Mouse (Mus musculus) heart, embryonic 11.5 days (tissue): Measurements from ENCODE around the gene Zfp61. TPM values are rescaled to one million over a fixed set of nuclear protein-coding genes. Genes with fewer than 3 reads are reported as not detected.

Source experiments
- ATAC-seq: fragments of 200-750 bp; cut with Nextera tagmentation; replicated peaks from 2 replicates; pipeline ENCODE4 v1.8.0; 2017; ENCODE audit warnings: moderate library complexity; ENCODE audit not compliant: insufficient number of reproducible peaks, low FRiP score, low TSS enrichment
- H3K27ac ChIP-seq: fragments of 300-500 bp; sonication (generic); 2 replicates; pipeline ENCODE4 v1.5.1; 2014; ENCODE audit warnings: mild to moderate bottlenecking, low read depth, low read length
- H3K27me3 ChIP-seq: fragments of 300-500 bp; sonication (generic); 2 replicates; pipeline ENCODE4 v1.6.1; 2014; ENCODE audit warnings: mild to moderate bottlenecking, low read length, mixed read lengths; ENCODE audit not compliant: control insufficient read depth, insufficient read depth
- H3K36me3 ChIP-seq: fragments of 300-500 bp; sonication (generic); 2 replicates; pipeline ENCODE4 v1.6.1; 2014; ENCODE audit warnings: mild to moderate bottlenecking, low read length, moderate library complexity, mixed read lengths; ENCODE audit not compliant: control insufficient read depth, insufficient read depth
- H3K4me1 ChIP-seq: fragments of 300-500 bp; sonication (generic); 2 replicates; pipeline ENCODE4 v1.6.1; 2014; ENCODE audit warnings: low read length; ENCODE audit not compliant: control insufficient read depth, insufficient read depth
- H3K4me2 ChIP-seq: fragments of 300-500 bp; sonication (generic); 2 replicates; pipeline ENCODE4 v1.6.1; 2014; ENCODE audit warnings: mild to moderate bottlenecking, moderate library complexity
- H3K4me3 ChIP-seq: fragments of 300-500 bp; sonication (generic); 2 replicates; pipeline ENCODE4 v1.5.1; 2014; ENCODE audit warnings: low read depth, low read length
- H3K9ac ChIP-seq: fragments of 300-500 bp; sonication (generic); 2 replicates; pipeline ENCODE4 v1.6.1; 2014; ENCODE audit warnings: mild to moderate bottlenecking, low read depth, low read length, moderate library complexity
- H3K9me3 ChIP-seq: fragments of 300-500 bp; sonication (generic); replicated peaks from 2 replicates; pipeline ENCODE4 v1.6.1; 2016; ENCODE audit warnings: low read length; ENCODE audit not compliant: control insufficient read depth
- WGBS: fragments of 180-500 bp; shearing (Covaris S2); extraction: QIAGEN DNeasy Blood & Tissue Kit; methylation state at CpG from one replicate; pipeline ENCODE4 v1.1.7; 2014; ENCODE audit not compliant: insufficient replicate concordance; 5-methylcytosine and 5-hydroxymethylcytosine counted together
- microRNA-seq: library from miRNA; unstranded; fragments of <30 nt; microRNA quantifications from one replicate; pipeline ENCODE4, GENCODE M21; 2016; ENCODE audit warnings: borderline number of aligned reads
- polyA plus RNA-seq: library from polyadenylated mRNA; unstranded; fragments of >200 nt; fragmentation: Nextera tagmentation; extraction: Ambion mirVana; gene quantifications from 2 replicates; pipeline ENCODE4 v1.2.1, GENCODE M21; 2014

Gene Zfp61
- polyA plus RNA-seq, 1 experiment from 2014 or later = 16.4 TPM

- Histone ChIP-seq H3K4me3 (no peak overlapping the region), H3K27ac (no peak overlapping the region), H3K36me3 (peaks cover 8% of the 10 kb centered on the region; the same call in 1 of the 2 replicates), H3K9ac (no peak overlapping the region), H3K9me3 (no peaks in the 10 kb centered on the region), H3K4me2 (no peak overlapping the region), H3K4me1 (no peaks in the 10 kb centered on the region), H3K27me3 (no peaks in the 10 kb centered on the region)
- no peak for ATAC-seq
- WGBS = 86% methylated on average over 13 of the region's 13 CpGs
These were observed 41.6 kb downstream of the Zfp61 start for GRCm38 (mm10) chr7:24259306-24259999.

- H3K36me3 ChIP-seq = 0 out of 2 replicates have a peak, but pooled peaks cover 2% of the 10 kb centered on the region
- no peaks in the 10 kb centered on the region for H3K4me1 ChIP-seq
- no peak within 1 kb of the TSS for H3K27ac ChIP-seq
- peak; percentile 74; the same call in 1 of the 2 replicates for ATAC-seq
- peak within 1 kb of the TSS; percentile 57 for H3K4me3 ChIP-seq
- H3K4me2 ChIP-seq = peak within 1 kb of the TSS; percentile 74
- no peaks in the 10 kb centered on the region for H3K27me3 ChIP-seq
- no peaks in the 10 kb centered on the region for H3K9me3 ChIP-seq
- peak within 1 kb of the TSS; percentile 71 for H3K9ac ChIP-seq
- 20% methylated on average over 21 of the region's 21 CpGs for WGBS
These were observed 46.2 kb downstream of the Zfp61 start, which contains the start of gene Zfp108 for GRCm38 (mm10) chr7:24254633-24255474. TSS of gene Zfp108 (plus strand) at chr7:24254794.

- Histone ChIP-seq H3K4me1 (no peaks in the 10 kb centered on the region), H3K4me2 (peak overlapping the region; percentile 74), H3K4me3 (peak overlapping the region; percentile 57), H3K36me3 (no peaks in the 10 kb centered on the region), H3K9me3 (no peaks in the 10 kb centered on the region), H3K9ac (peak overlapping the region; percentile 71; the same call in 1 of the 2 replicates), H3K27me3 (no peaks in the 10 kb centered on the region), H3K27ac (no peak overlapping the region)
- ATAC-seq = no peak
- WGBS = 60% methylated on average over 9 of the region's 9 CpGs
These were observed 47.0 kb downstream of the Zfp61 start for GRCm38 (mm10) chr7:24253779-24254615.

Small RNAs within 50 kb of the gene (microRNA-seq; reads per million reads assigned to microRNA genes)
- not detected for gene Gm27592

Other genes starting within 250 kb of the Zfp61 start
- gene Vmn1r183, start 248.0 kb downstream of the Zfp61 start, polyA plus RNA-seq = not detected in 2 replicates
- 14.2 and 19.9 TPM in 2 replicates for gene Zfp180, start 219.3 kb downstream of the Zfp61 start, polyA plus RNA-seq
- gene Zfp112, start 188.9 kb downstream of the Zfp61 start, polyA plus RNA-seq = 3.2 and 3.8 TPM in 2 replicates
- gene Zfp235, start 167.1 kb downstream of the Zfp61 start, polyA plus RNA-seq = 7.7 and 10.6 TPM in 2 replicates
- gene Zfp114, start 126.2 kb downstream of the Zfp61 start, polyA plus RNA-seq = 3.3 and 3.9 TPM in 2 replicates
- 7.7 and 8.3 TPM in 2 replicates for gene Zfp111, start 89.8 kb downstream of the Zfp61 start, polyA plus RNA-seq
- 3.6 and 3.9 TPM in 2 replicates for gene Zfp109, start 63.7 kb downstream of the Zfp61 start, polyA plus RNA-seq
- 1.5 and 2.1 TPM in 2 replicates for gene Zfp108, start 46.4 kb downstream of the Zfp61 start, polyA plus RNA-seq
- 5.8 and 7.3 TPM in 2 replicates for gene Zfp93, start 30.8 kb downstream of the Zfp61 start, polyA plus RNA-seq
- gene Zfp94, start 15.4 kb upstream of the Zfp61 start, polyA plus RNA-seq = 4.6 and 6.1 TPM in 2 replicates
- not detected in 2 replicates for gene Tescl, start 32.7 kb upstream of the Zfp61 start, polyA plus RNA-seq
- gene Lypd5, start 48.0 kb upstream of the Zfp61 start, polyA plus RNA-seq = not detected in 2 replicates
- 9.9 and 11.2 TPM in 2 replicates for gene Kcnn4, start 69.0 kb upstream of the Zfp61 start, polyA plus RNA-seq
- 17.5 and 21.2 TPM in 2 replicates for gene Smg9, start 98.4 kb upstream of the Zfp61 start, polyA plus RNA-seq
- not detected in 2 replicates for gene Irgc1, start 151.1 kb upstream of the Zfp61 start, polyA plus RNA-seq
- gene Plaur, start 161.3 kb upstream of the Zfp61 start, polyA plus RNA-seq = 5.6 and 6.9 TPM in 2 replicates
- gene Cadm4, start 180.8 kb upstream of the Zfp61 start, polyA plus RNA-seq = 0.20 and 0.23 TPM in 2 replicates
- gene Zfp428, start 205.8 kb upstream of the Zfp61 start, polyA plus RNA-seq = 22.6 and 26.0 TPM in 2 replicates
- 0.25 and 0.57 TPM in 2 replicates for gene AC161166.1, start 211.2 kb upstream of the Zfp61 start, polyA plus RNA-seq
- 4.1 and 6.1 TPM in 2 replicates for gene Irgq, start 229.5 kb upstream of the Zfp61 start, polyA plus RNA-seq
- gene Pinlyp, start 244.9 kb upstream of the Zfp61 start, polyA plus RNA-seq = not detected in 2 replicates
- gene Xrcc1, start 245.1 kb upstream of the Zfp61 start, polyA plus RNA-seq = 69.8 and 76.6 TPM in 2 replicates